ENCODE assay signal across 8 mouse cellular contexts in genomic region chr4:115984111-115984510, GRCm38 (mm10). TPM values are rescaled to one million over a fixed set of nuclear protein-coding genes. Genes with fewer than 3 reads are reported as not detected.
DNase-seq lines count a peak whose midpoint lies in the region; ATAC-seq and TF ChIP-seq lines count a peak whose summit lies in the region.

No protein-coding gene starts in this region.

- peaks cover 5% of the 10 kb centered on the region; the same call in 1 of the 2 replicates for H3K4me1 ChIP-seq in embryonic facial prominence, embryonic 11.5 days (ENCODE audit: control insufficient read depth, insufficient read depth, low read length)
- peaks cover 15% of the 10 kb centered on the region for H3K4me1 ChIP-seq in heart, embryonic 10.5 days
- no peaks in the 10 kb centered on the region for H3K4me1 ChIP-seq in limb, embryonic 14.5 days (ENCODE audit: control insufficient read depth, insufficient read depth, low read length)

- no peak overlapping the region for H3K4me3 ChIP-seq in embryonic facial prominence, embryonic 11.5 days (ENCODE audit: low read depth, low read length)
- H3K4me3 ChIP-seq in heart, embryonic 10.5 days = no peak overlapping the region; the same call in 1 of the 2 replicates
- H3K4me3 ChIP-seq in limb, embryonic 14.5 days (replicated peaks; ENCODE audit: low read length) = no peak overlapping the region

- H3K9me3 ChIP-seq in embryonic facial prominence, embryonic 11.5 days (replicated peaks; ENCODE audit: control insufficient read depth, low read length) = no peaks in the 10 kb centered on the region
- H3K9me3 ChIP-seq in heart, embryonic 10.5 days = no peaks in the 10 kb centered on the region
- H3K9me3 ChIP-seq in limb, embryonic 14.5 days (ENCODE audit: control insufficient read depth, low read length) = no peaks in the 10 kb centered on the region

- ATAC-seq in embryonic facial prominence, embryonic 11.5 days (replicated peaks; ENCODE audit: insufficient number of reproducible peaks, low FRiP score, low TSS enrichment, low read depth) = no peak
- ATAC-seq in limb, embryonic 14.5 days (ENCODE audit: low FRiP score, low read depth) = peak; percentile 44; the same call in 1 of the 2 replicates

- no peak for TF ChIP-seq POLR2A in limb, embryonic 14.5 days (IDR thresholded peaks at IDR 0.05; ENCODE audit: borderline replicate concordance, extremely low read depth, insufficient read depth, insufficient read length)

- WGBS in embryonic facial prominence, embryonic 11.5 days = 2% methylated on average over 13 of the region's 13 CpGs
- WGBS in heart, embryonic 10.5 days = 3% methylated on average over 13 of the region's 13 CpGs
- 2% methylated on average over 13 of the region's 13 CpGs for WGBS in limb, embryonic 14.5 days

- no peaks in the 10 kb centered on the region for H3K36me3 ChIP-seq in embryonic facial prominence, embryonic 11.5 days (replicated peaks; ENCODE audit: control insufficient read depth, insufficient read depth, low read depth, low read length)
- no peaks in the 10 kb centered on the region for H3K36me3 ChIP-seq in heart, embryonic 10.5 days
- no peaks in the 10 kb centered on the region for H3K36me3 ChIP-seq in limb, embryonic 14.5 days (ENCODE audit: control insufficient read depth, insufficient read depth, low read length)

- H3K9ac ChIP-seq in embryonic facial prominence, embryonic 11.5 days (replicated peaks; ENCODE audit: low read length) = no peak overlapping the region
- no peak overlapping the region for H3K9ac ChIP-seq in limb, embryonic 14.5 days (ENCODE audit: low read depth, low read length, severe bottlenecking)

- H3K4me2 ChIP-seq in embryonic facial prominence, embryonic 11.5 days (ENCODE audit: low read depth, low read length) = 0 out of 2 replicates have a peak overlapping the region, but pooled peaks have one; percentile 3
- no peak overlapping the region for H3K4me2 ChIP-seq in limb, embryonic 14.5 days (replicated peaks; ENCODE audit: low read depth, low read length, severe bottlenecking)

- DNase-seq in 3134 (ENCODE audit: extremely low read depth, insufficient read length, low spot score) = peak; percentile 77
- peak; percentile 86 for DNase-seq in adrenal gland, postnatal 25 days
- DNase-seq in embryonic facial prominence, embryonic 11.5 days (ENCODE audit: low spot score) = peak; percentile 94
- DNase-seq in heart, embryonic 10.5 days (ENCODE audit: low spot score) = peak; percentile 91
- DNase-seq in kidney, adult 9 months = peak; percentile 89
- peak; percentile 64 for DNase-seq in limb, embryonic 14.5 days (ENCODE audit: low spot score)
- DNase-seq in monocyte, adult 2 months (ENCODE audit: low read depth in 1 of 2, low spot score in 2 of 2) = peak; percentile 26 to 44
- DNase-seq in spleen, postnatal 4 days (ENCODE audit: low spot score in 2 of 2) = peak; percentile 67 to 89

- peaks cover 25% of the 10 kb centered on the region for H3K27me3 ChIP-seq in embryonic facial prominence, embryonic 11.5 days (ENCODE audit: control insufficient read depth, insufficient read depth, low read length)
- H3K27me3 ChIP-seq in heart, embryonic 10.5 days (ENCODE audit: insufficient read depth, poor library complexity, severe bottlenecking) = peaks cover 57% of the 10 kb centered on the region
- H3K27me3 ChIP-seq in limb, embryonic 14.5 days (ENCODE audit: control insufficient read depth, insufficient read depth, low read length) = peaks cover 27% of the 10 kb centered on the region

- no peak overlapping the region for H3K27ac ChIP-seq in embryonic facial prominence, embryonic 11.5 days (replicated peaks; ENCODE audit: low read depth, low read length)
- H3K27ac ChIP-seq in heart, embryonic 10.5 days = no peak overlapping the region
- no peak overlapping the region for H3K27ac ChIP-seq in limb, embryonic 14.5 days (replicated peaks; ENCODE audit: low read depth, low read length)

RNA-seq across cellular contexts. Expression of gene Faah, which starts 33.6 kb away (rescaled TPM):
- 3.6 and 4.2 TPM in 2 replicates for total RNA-seq in adrenal gland, postnatal 25 days (2021)
- polyA plus RNA-seq in embryonic facial prominence, embryonic 11.5 days (2014; fragmentation: Nextera tagmentation; extraction: Ambion mirVana) = 1.4 and 1.8 TPM in 2 replicates
- 1.3 and 1.7 TPM in 2 replicates for polyA plus RNA-seq in heart, embryonic 10.5 days (2016; fragmentation: Nextera tagmentation; extraction: Ambion mirVana)
- 1.7 and 1.9 TPM in 2 replicates for polyA plus RNA-seq in limb, embryonic 14.5 days (2012; rRNA removed)
- polyA plus RNA-seq in limb, embryonic 14.5 days (2014; fragmentation: Nextera tagmentation; extraction: Ambion mirVana) = 1.9 and 2.1 TPM in 2 replicates

RNA-seq across cellular contexts. Expression of gene Dmbx1, which starts 44.4 kb away (rescaled TPM):
- total RNA-seq in adrenal gland, postnatal 25 days (2021) = not detected in 2 replicates
- 1.0 and 1.4 TPM in 2 replicates for polyA plus RNA-seq in embryonic facial prominence, embryonic 11.5 days (2014; fragmentation: Nextera tagmentation; extraction: Ambion mirVana)
- not detected in 2 replicates for polyA plus RNA-seq in heart, embryonic 10.5 days (2016; fragmentation: Nextera tagmentation; extraction: Ambion mirVana)
- 0.05 and 0.09 TPM in 2 replicates for polyA plus RNA-seq in limb, embryonic 14.5 days (2012; rRNA removed)
- not detected in 2 replicates for polyA plus RNA-seq in limb, embryonic 14.5 days (2014; fragmentation: Nextera tagmentation; extraction: Ambion mirVana)

Comparison
In these comparisons a context has a peak if more than half of its experiments do, and no peak if none do; other contexts are left out.
1. DNase-seq: peak in every context shown above with its lines; median percentile 94 in embryonic facial prominence, embryonic 11.5 days; 91 in heart, embryonic 10.5 days; 89 in kidney, adult 9 months; 86 in adrenal gland, postnatal 25 days; 78 in spleen, postnatal 4 days; 77 in 3134; 64 in limb, embryonic 14.5 days; 35 in monocyte, adult 2 months.